Mouse (Mus musculus): ENCODE measurements around the gene Tmem141. TPM values are rescaled to one million over a fixed set of nuclear protein-coding genes. Genes with fewer than 3 reads are reported as not detected.

Gene Tmem141
- total and polyA plus RNA-seq, 3 experiments: 10.9 to 25.3 TPM; not detected in 1

DNA sequence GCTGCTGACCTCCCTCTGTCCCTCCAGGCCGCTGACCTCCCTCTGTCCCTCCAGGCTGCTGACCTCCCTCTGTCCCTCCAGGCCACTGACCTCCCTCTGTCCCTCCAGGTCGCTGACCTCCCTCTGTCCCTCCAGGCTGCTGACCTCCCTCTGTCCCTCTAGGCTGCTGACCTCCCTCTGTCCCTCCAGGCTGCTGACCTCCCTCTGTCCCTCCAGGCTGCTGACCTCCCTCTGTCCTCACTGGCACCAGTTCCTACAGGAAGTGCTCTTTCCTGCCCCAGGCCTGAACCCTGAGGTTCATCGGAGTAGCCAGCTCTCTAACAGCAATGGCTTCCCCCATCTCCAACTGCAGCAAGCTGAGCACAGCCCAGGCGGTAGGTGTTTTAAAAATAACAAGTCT is 6.9 kb upstream of the Tmem141 start (continued):
- TF ChIP-seq KAT2A (conservative IDR thresholded peaks at IDR 0.05; ENCODE audit: low read depth, low read length) (no peak), SIN3A (IDR thresholded peaks at IDR 0.05; ENCODE audit: low read length) (no peak)

DNA sequence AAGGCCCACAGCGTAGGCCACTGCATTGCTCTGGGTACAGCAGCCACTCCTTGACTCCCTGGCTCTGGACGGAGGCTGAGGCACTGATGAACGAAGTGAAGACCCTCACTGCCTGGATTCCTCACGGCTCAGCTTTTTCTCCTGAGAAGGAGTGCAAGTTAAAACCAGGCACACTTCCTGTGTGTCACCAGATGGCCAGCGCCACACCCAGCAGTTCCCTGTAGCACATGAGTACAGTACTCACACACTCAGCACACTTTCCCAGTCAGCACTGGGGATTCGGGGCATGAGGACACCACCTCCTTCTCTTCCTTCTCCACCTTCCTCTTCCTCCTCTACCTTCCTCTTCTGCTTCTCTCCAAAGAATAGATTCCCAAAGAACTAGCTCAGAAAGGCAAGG is 6.0 kb upstream of the Tmem141 start, which contains the start of gene Fcna:
Gene Fcna (minus strand): TSS at position 220 of the 400 bp plus-strand sequence.
- H3K4me3 ChIP-seq (ENCODE audit: control insufficient read depth in 1 of 2, insufficient read depth in 1 of 2, low read depth in 2 of 2, low read length in 2 of 2): no peak within 1 kb of the TSS
- no peaks in the 10 kb centered on the region for H3K79me2 ChIP-seq (ENCODE audit: control insufficient read depth, insufficient read depth, low read length, poor library complexity)

DNA sequence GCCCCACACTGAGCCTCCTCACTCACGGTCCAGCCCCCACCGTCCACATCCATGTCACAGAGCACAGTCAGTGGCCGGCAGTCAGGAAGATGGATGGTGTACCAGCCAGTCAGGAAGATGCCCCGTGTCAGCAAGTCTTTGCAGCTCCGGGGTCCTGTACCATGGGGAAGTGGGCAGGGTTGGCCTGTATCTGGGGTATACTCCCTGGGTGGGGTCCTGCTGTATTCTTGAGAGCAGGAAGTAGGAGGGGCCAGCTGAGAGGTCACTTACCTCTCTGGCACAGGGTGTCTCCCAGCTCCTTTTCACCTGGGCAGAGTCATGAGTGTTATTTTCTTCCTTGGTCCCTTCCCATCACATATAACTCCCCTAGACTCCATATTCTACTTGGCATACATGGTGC is 4.2 kb upstream of the Tmem141 start:
- TF ChIP-seq MEF2A (IDR thresholded peaks at IDR 0.05; ENCODE audit: extremely low read depth, insufficient replicate concordance, low read depth, low read length, poor library complexity, severe bottlenecking): no peak
- TF ChIP-seq JUND (IDR thresholded peaks at IDR 0.05; ENCODE audit: low read depth, low read length): no peak
- TF ChIP-seq CHD2 (IDR thresholded peaks at IDR 0.05; ENCODE audit: low read length): no peak
- TF ChIP-seq GABPA (IDR thresholded peaks at IDR 0.05; ENCODE audit: low read depth, low read length): no peak
- no peak for TF ChIP-seq HCFC1 (IDR thresholded peaks at IDR 0.05; ENCODE audit: low read depth, low read length)
- no peak for TF ChIP-seq USF1 (IDR thresholded peaks at IDR 0.05; ENCODE audit: low read depth, low read length)
- TF ChIP-seq USF2 (IDR thresholded peaks at IDR 0.05; ENCODE audit: borderline replicate concordance in 1 of 2, insufficient read depth in 1 of 2, low read depth in 1 of 2, low read length in 2 of 2): no peak
- TF ChIP-seq TAL1 (IDR thresholded peaks at IDR 0.05; ENCODE audit: low read length): no peak
- TF ChIP-seq POLR2A (IDR thresholded peaks at IDR 0.05; ENCODE audit: control insufficient read depth in 1 of 2, insufficient read depth in 1 of 2, low read depth in 1 of 2, low read length in 2 of 2, poor library complexity in 1 of 2): no peak
- no peak for TF ChIP-seq ZC3H11A (IDR thresholded peaks at IDR 0.05; ENCODE audit: low read depth, low read length)
- no peak for TF ChIP-seq CHD1 (IDR thresholded peaks at IDR 0.05; ENCODE audit: low read depth, low read length)

More for the DNA sequence above, 6.0 kb upstream of the Tmem141 start, which contains the start of gene Fcna:
- no peak within 1 kb of the TSS for H3K9ac ChIP-seq (ENCODE audit: control insufficient read depth, low read depth, low read length, poor library complexity, severe bottlenecking)
- no peak within 1 kb of the TSS for H3K27ac ChIP-seq (ENCODE audit: control insufficient read depth, low read depth, low read length)
- H3K36me3 ChIP-seq (ENCODE audit: control insufficient read depth in 1 of 2, insufficient read depth in 2 of 2, low read length in 2 of 2): no peaks in the 10 kb centered on the region
- peaks cover 0 to 4% of the 10 kb centered on the region in 2 experiments; a peak in 1 of 4 replicates for H3K27me3 ChIP-seq (ENCODE audit: control insufficient read depth in 1 of 2, insufficient read depth in 2 of 2, low read length in 2 of 2)
- no peak for DNase-seq (ENCODE audit: low read depth, low spot score)
- H3K4me1 ChIP-seq (ENCODE audit: control insufficient read depth in 1 of 2, insufficient read depth in 2 of 2, low read length in 2 of 2): no peaks in the 10 kb centered on the region
- TF ChIP-seq ZNF384 (IDR thresholded peaks at IDR 0.05; ENCODE audit: low read depth, low read length): no peak
- no peak for TF ChIP-seq MAX (IDR thresholded peaks at IDR 0.05; ENCODE audit: low read length)
- TF ChIP-seq KAT2A (conservative IDR thresholded peaks at IDR 0.05; ENCODE audit: low read depth, low read length): no peak
- no peak for TF ChIP-seq E2F4 (IDR thresholded peaks at IDR 0.05; ENCODE audit: borderline replicate concordance, low read depth, low read length)
- TF ChIP-seq MEF2A (IDR thresholded peaks at IDR 0.05; ENCODE audit: extremely low read depth, insufficient replicate concordance, low read depth, low read length, poor library complexity, severe bottlenecking): no peak
- no peak for TF ChIP-seq CHD1 (IDR thresholded peaks at IDR 0.05; ENCODE audit: low read depth, low read length)
- no peaks in the 10 kb centered on the region for H3K9me3 ChIP-seq (replicated peaks; ENCODE audit: insufficient read depth, low read length)

More for the DNA sequence above, 4.2 kb upstream of the Tmem141 start:
- Histone ChIP-seq H3K9ac (ENCODE audit: control insufficient read depth, low read depth, low read length, poor library complexity, severe bottlenecking) (no peak overlapping the region), H3K27me3 (ENCODE audit: control insufficient read depth in 1 of 2, insufficient read depth in 2 of 2, low read length in 2 of 2) (peaks cover 0 to 4% of the 10 kb centered on the region in 2 experiments; a peak in 1 of 4 replicates), H3K4me1 (ENCODE audit: control insufficient read depth in 1 of 2, insufficient read depth in 2 of 2, low read length in 2 of 2) (peaks cover 0 to 13% of the 10 kb centered on the region in 2 experiments; a peak in 2 of 4 replicates), H3K4me3 (ENCODE audit: control insufficient read depth in 1 of 2, insufficient read depth in 1 of 2, low read depth in 2 of 2, low read length in 2 of 2) (no peak overlapping the region), H3K9me3 (replicated peaks; ENCODE audit: insufficient read depth, low read length) (no peaks in the 10 kb centered on the region), H3K79me2 (ENCODE audit: control insufficient read depth, insufficient read depth, low read length, poor library complexity) (no peaks in the 10 kb centered on the region), H3K36me3 (ENCODE audit: control insufficient read depth in 1 of 2, insufficient read depth in 2 of 2, low read length in 2 of 2) (peaks cover 0 to 1% of the 10 kb centered on the region in 2 experiments; a peak in 2 of 4 replicates), H3K27ac (ENCODE audit: control insufficient read depth, low read depth, low read length) (no peak overlapping the region)
- no peak for DNase-seq (ENCODE audit: low read depth, low spot score)

All from MEL (cell line).